Mouse (Mus musculus) hindbrain, embryonic 11.5 days (tissue): ENCODE results near the gene Arg1. TPM values are rescaled to one million over a fixed set of nuclear protein-coding genes. Genes with fewer than 3 reads are reported as not detected.

Experiments used
- ATAC-seq: fragments of 200-750 bp; cut with Nextera tagmentation; 2 replicates; pipeline ENCODE4 v1.8.0; 2017; ENCODE audit warnings: mild to moderate bottlenecking, moderate TSS enrichment, moderate library complexity; ENCODE audit not compliant: low FRiP score
- DNase-seq: peaks from one replicate; pipeline ENCODE4 v3.0.0-alpha.2; 2015; ENCODE audit warnings: low spot score
- H3K27ac ChIP-seq: fragments of 300-500 bp; sonication (generic); 2 replicates; pipeline ENCODE4 v1.5.1; 2014; ENCODE audit warnings: mild to moderate bottlenecking, low read depth, low read length
- H3K27me3 ChIP-seq: fragments of 300-500 bp; sonication (generic); 2 replicates; pipeline ENCODE4 v1.6.1; 2014; ENCODE audit warnings: mild to moderate bottlenecking, low read length, moderate library complexity, mixed read lengths; ENCODE audit not compliant: control insufficient read depth, insufficient read depth
- H3K36me3 ChIP-seq: fragments of 300-500 bp; sonication (generic); 2 replicates; pipeline ENCODE4 v1.6.1; 2014; ENCODE audit warnings: mild to moderate bottlenecking, low read length, moderate library complexity, mixed read lengths; ENCODE audit not compliant: control insufficient read depth, insufficient read depth
- H3K4me1 ChIP-seq: fragments of 300-500 bp; sonication (generic); replicated peaks from 2 replicates; pipeline ENCODE4 v1.6.1; 2014; ENCODE audit warnings: low read length, mixed read lengths; ENCODE audit not compliant: control insufficient read depth, insufficient read depth
- H3K4me2 ChIP-seq: fragments of 300-500 bp; sonication (generic); replicated peaks from 2 replicates; pipeline ENCODE4 v1.6.1; 2014; ENCODE audit warnings: mild to moderate bottlenecking, low read depth, low read length
- H3K4me3 ChIP-seq: fragments of 300-500 bp; sonication (generic); 2 replicates; pipeline ENCODE4 v1.5.1; 2014; ENCODE audit warnings: low read depth, low read length
- H3K9ac ChIP-seq: fragments of 300-500 bp; sonication (generic); 2 replicates; pipeline ENCODE4 v1.6.1; 2014; ENCODE audit warnings: low read depth, low read length
- H3K9me3 ChIP-seq: fragments of 300-500 bp; sonication (generic); 2 replicates; pipeline ENCODE4 v1.6.1; 2016; ENCODE audit warnings: low read length; ENCODE audit not compliant: control insufficient read depth
- WGBS: fragments of 180-500 bp; shearing (Covaris S2); extraction: QIAGEN DNeasy Blood & Tissue Kit; methylation state at CpG from one replicate; pipeline ENCODE4 v1.1.7; 2014; 5-methylcytosine and 5-hydroxymethylcytosine counted together
- polyA plus RNA-seq: library from polyadenylated mRNA; unstranded; fragments of >200 nt; fragmentation: Nextera tagmentation; extraction: Ambion mirVana; gene quantifications from 2 replicates; pipeline ENCODE4 v1.2.1, GENCODE M21; 2014

The Arg1 gene
- polyA plus RNA-seq, 1 experiment from 2014 or later = 8.9 TPM

DNA sequence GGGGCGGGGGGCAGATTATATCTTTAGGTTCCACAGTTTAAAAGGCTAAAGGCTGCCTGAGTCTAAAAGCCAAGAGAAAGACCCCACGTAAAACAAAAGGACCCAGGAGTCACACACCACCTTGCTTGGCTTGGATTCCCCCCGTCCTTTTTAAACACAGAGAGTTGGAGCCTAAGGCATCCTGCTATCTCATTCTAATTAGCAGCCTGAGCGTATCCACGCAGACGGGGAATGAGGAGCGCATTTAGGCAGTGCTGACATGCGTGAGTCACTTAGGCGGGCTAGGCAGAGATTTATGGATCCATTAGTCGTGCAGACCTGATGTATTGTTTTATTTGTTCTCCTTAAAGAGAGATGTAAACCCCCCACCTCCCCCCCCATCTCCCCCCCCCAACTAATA is 904 bp downstream of the Arg1 start:
- H3K9me3 ChIP-seq = no peaks in the 10 kb centered on the region
- peak; percentile 65 for ATAC-seq
- DNase-seq = no peak

DNA sequence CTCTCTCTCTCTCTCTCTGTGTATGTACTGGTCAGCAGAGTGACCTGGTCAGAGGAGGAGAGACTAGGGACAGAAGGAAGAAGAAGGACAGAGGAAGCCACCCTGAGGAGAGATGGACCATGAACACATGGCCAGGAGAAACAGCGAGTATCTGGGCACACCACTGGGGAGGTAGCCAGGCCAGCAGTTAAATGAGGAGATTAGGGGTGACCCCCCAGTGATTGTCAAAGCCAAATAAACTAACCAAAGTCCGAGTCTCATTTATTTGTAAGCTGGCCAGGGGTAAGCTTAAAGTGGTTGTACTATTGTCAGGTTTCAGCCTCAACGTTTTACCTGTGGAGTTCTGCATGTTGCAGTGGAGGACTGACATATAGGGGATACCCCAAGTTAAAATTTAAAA is 3.0 kb downstream of the Arg1 start:
- no peak overlapping the region for H3K4me2 ChIP-seq
- ATAC-seq = no peak
- H3K9me3 ChIP-seq = no peaks in the 10 kb centered on the region
- H3K27ac ChIP-seq = no peak overlapping the region
- 70% methylated on average over 3 of the region's 3 CpGs for WGBS
- no peaks in the 10 kb centered on the region for H3K4me1 ChIP-seq
- DNase-seq = no peak
- H3K4me3 ChIP-seq = no peak overlapping the region
- H3K27me3 ChIP-seq = no peaks in the 10 kb centered on the region
- no peaks in the 10 kb centered on the region for H3K36me3 ChIP-seq
- no peak overlapping the region for H3K9ac ChIP-seq

More for the DNA sequence above, 904 bp downstream of the Arg1 start:
- Histone ChIP-seq H3K4me1 (no peaks in the 10 kb centered on the region), H3K27me3 (no peaks in the 10 kb centered on the region), H3K4me3 (no peak overlapping the region), H3K36me3 (no peaks in the 10 kb centered on the region), H3K4me2 (no peak overlapping the region), H3K9ac (no peak overlapping the region), H3K27ac (no peak overlapping the region)
- 34% methylated on average over 10 of the region's 10 CpGs for WGBS

DNA sequence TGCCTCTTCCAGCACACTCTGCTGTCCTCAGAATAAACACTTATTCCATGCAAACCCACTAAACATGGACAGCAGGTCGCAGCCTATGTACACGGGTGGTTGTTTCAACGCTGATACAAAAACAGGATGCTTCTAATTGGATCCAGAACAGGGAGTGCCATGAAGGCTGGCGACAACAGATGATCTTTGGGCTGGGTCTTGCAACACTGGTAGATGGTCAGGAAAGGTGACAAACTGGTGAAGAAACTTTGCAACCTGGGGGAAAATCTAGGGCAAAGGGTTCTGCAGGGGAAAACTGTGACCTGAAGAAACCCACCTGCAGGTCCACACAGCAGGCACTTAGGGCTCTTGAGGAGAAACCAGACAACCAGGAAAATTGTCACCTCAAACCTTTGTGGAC is 4.3 kb downstream of the Arg1 start:
- Histone ChIP-seq H3K4me2 (no peak overlapping the region), H3K36me3 (no peaks in the 10 kb centered on the region), H3K9ac (no peak overlapping the region), H3K4me3 (no peak overlapping the region), H3K9me3 (no peaks in the 10 kb centered on the region), H3K27me3 (no peaks in the 10 kb centered on the region), H3K4me1 (no peaks in the 10 kb centered on the region), H3K27ac (no peak overlapping the region)
- WGBS = 62% methylated on average over 4 of the region's 4 CpGs
- DNase-seq (no peak), ATAC-seq (no peak)

DNA sequence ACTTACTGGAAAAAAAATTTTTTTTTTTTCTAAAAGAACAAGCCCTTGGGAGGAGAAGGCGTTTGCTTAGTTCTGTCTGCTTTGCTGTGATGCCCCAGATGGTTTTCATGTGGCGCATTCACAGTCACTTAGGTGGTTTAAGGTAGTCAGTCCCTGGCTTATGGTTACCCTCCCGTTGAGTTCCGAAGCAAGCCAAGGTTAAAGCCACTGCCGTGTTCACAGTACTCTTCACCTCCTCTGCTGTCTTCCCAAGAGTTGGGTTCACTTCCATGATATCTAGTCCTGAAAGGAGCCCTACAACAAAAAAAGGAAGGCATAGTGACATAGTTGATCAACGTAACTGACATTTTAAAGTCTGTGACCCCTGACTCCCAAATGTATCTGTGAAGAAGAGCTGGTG is 11.8 kb downstream of the Arg1 start:
- 90% methylated on average over 6 of the region's 6 CpGs for WGBS
- H3K9me3 ChIP-seq = no peaks in the 10 kb centered on the region
- no peaks in the 10 kb centered on the region for H3K4me1 ChIP-seq
- H3K27ac ChIP-seq = no peak overlapping the region
- ATAC-seq = no peak
- no peak overlapping the region for H3K4me2 ChIP-seq
- peaks cover 6% of the 10 kb centered on the region; the same call in 1 of the 2 replicates for H3K36me3 ChIP-seq
- no peak overlapping the region for H3K9ac ChIP-seq
- H3K27me3 ChIP-seq = no peaks in the 10 kb centered on the region
- no peak for DNase-seq
- H3K4me3 ChIP-seq = no peak overlapping the region

DNA sequence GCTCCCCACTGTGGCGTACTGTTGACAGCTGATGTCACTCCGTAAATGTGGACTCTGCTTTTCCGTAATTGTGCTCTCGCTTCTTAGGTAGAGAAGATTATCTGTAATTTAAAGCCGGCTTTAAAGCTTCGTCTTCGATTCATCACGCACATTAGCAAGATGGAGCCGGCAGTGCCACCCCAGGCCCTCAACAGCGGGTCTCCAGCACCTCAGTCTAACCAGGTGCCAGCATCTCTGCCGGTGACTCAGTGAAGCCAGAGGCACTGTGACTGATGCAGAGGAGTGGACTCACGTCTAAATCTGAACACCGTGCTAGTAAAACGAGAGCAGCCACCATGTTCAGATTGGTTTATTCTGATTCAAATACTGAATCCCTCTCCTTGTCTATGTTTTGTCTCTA is 14.7 kb downstream of the Arg1 start:
- no peak overlapping the region for H3K9ac ChIP-seq
- peaks cover 17% of the 10 kb centered on the region; the same call in 1 of the 2 replicates for H3K36me3 ChIP-seq
- no peaks in the 10 kb centered on the region for H3K27me3 ChIP-seq
- no peak overlapping the region for H3K4me2 ChIP-seq
- H3K4me3 ChIP-seq = no peak overlapping the region
- no peaks in the 10 kb centered on the region for H3K9me3 ChIP-seq
- WGBS = 93% methylated on average over 14 of the region's 14 CpGs
- H3K4me1 ChIP-seq = no peaks in the 10 kb centered on the region
- ATAC-seq = no peak
- DNase-seq = no peak
- no peak overlapping the region for H3K27ac ChIP-seq

DNA sequence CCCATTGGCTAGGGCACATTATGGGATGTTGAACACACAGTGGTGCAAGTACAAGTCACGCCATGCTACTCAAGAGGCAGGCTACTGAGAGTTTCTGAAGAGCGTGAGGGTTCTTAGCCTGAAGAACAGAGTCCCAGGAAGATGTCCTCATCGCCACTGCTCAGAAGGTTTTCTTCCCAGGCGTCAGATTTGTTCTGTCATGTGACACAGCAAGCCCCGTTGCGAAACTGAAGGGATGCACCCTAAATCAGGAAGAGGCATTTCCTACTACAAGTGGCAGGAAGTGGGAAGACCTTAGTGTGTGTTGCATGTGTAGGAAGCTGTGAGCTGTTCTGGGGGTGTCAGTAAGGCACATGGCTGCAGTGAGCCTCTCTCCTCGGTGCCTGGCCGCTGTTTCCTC is 16.1 kb downstream of the Arg1 start:
- no peaks in the 10 kb centered on the region for H3K4me1 ChIP-seq
- no peaks in the 10 kb centered on the region for H3K9me3 ChIP-seq
- H3K9ac ChIP-seq = no peak overlapping the region
- no peak overlapping the region for H3K27ac ChIP-seq
- no peaks in the 10 kb centered on the region for H3K27me3 ChIP-seq
- H3K36me3 ChIP-seq = peaks cover 17% of the 10 kb centered on the region; the same call in 1 of the 2 replicates
- ATAC-seq (no peak), DNase-seq (no peak)
- H3K4me3 ChIP-seq = no peak overlapping the region
- no peak overlapping the region for H3K4me2 ChIP-seq
- 93% methylated on average over 8 of the region's 8 CpGs for WGBS

DNA sequence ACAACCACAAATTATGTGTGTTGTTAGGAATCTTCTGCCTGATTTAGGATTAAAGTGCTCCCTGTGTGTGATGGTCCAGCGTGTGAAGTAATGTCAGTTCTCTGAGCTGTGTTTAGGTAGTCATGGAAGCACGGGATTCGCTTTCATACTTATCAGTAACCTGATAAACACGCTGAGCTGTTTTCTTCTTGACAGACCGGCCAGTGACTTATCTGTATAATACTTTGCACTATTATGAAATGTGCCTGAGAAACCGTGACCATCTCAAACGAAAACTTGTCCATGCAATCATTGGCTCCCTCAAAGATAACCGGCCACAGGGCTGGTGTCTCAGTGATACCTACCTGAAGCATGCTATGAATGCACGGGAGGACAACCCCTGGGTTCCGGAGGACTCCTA is 21.7 kb downstream of the Arg1 start:
- DNase-seq (no peak), ATAC-seq (no peak)
- Histone ChIP-seq H3K4me2 (no peak overlapping the region), H3K4me3 (no peak overlapping the region), H3K27ac (no peak overlapping the region), H3K9ac (no peak overlapping the region), H3K9me3 (no peaks in the 10 kb centered on the region), H3K4me1 (no peaks in the 10 kb centered on the region), H3K27me3 (no peaks in the 10 kb centered on the region), H3K36me3 (peaks cover 28% of the 10 kb centered on the region)
- 93% methylated on average over 10 of the region's 10 CpGs for WGBS

DNA sequence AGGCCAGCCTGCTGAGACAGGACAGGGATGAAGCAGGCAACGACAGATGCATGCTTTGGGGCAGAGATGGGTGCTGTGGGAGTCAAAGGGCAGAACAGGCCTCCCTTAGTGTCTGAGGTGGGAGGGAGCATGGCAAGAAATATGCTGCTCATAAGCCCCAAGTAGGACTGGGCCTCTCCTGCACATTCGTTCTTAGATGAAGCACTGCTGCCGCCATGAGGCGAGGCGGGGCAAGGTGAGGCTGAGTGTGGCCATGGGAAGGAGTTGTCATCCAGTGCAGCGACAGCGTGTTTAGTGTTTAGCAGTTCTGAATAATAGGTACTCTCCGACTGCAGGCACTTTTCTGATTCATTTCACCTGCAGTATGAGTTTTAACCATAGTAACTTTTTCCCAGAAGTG is 31.4 kb downstream of the Arg1 start:
- H3K9me3 ChIP-seq = no peaks in the 10 kb centered on the region
- no peak overlapping the region for H3K27ac ChIP-seq
- no peak overlapping the region for H3K9ac ChIP-seq
- no peak for ATAC-seq
- no peaks in the 10 kb centered on the region for H3K4me1 ChIP-seq
- H3K4me2 ChIP-seq = no peak overlapping the region
- H3K36me3 ChIP-seq = peaks cover 11% of the 10 kb centered on the region
- no peak for DNase-seq
- no peaks in the 10 kb centered on the region for H3K27me3 ChIP-seq
- 90% methylated on average over 8 of the region's 8 CpGs for WGBS
- H3K4me3 ChIP-seq = no peak overlapping the region

DNA sequence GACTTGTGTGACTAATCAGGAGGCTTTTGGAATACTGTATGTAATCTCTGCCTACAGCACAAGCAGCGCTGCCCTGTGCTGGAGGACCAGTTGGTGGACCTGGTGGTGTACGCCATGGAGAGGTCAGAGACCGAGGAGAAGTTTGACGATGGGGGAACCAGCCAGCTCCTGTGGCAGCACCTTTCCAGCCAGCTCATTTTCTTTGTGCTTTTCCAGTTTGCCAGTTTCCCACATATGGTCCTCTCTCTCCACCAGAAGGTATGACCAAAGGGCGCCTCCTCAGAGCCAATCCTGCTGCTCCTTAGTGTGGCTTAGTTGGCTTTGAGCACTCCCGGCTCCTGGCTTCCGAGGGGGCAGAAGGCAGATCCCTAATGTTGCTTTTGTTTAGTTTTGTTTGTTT is 38.9 kb downstream of the Arg1 start:
- ATAC-seq = no peak
- H3K36me3 ChIP-seq = peaks cover 3% of the 10 kb centered on the region; the same call in 1 of the 2 replicates
- WGBS = 97% methylated on average over 7 of the region's 7 CpGs

More for the DNA sequence above, 38.9 kb downstream of the Arg1 start:
- Histone ChIP-seq H3K4me2 (no peak overlapping the region), H3K27me3 (no peaks in the 10 kb centered on the region), H3K9me3 (no peaks in the 10 kb centered on the region), H3K27ac (no peak overlapping the region), H3K4me1 (no peaks in the 10 kb centered on the region), H3K4me3 (no peak overlapping the region), H3K9ac (no peak overlapping the region)
- no peak for DNase-seq
